Mouse (Mus musculus) heart, adult 10 weeks (tissue): ENCODE results near the gene Krtap3-2. TPM values are rescaled to one million over a fixed set of nuclear protein-coding genes. Genes with fewer than 3 reads are reported as not detected.

Experiments
- polyA plus RNA-seq: library from polyadenylated mRNA; stranded (reverse); fragments of 350-450 nt; fragmentation: Illumina TruSeq; extraction: RNeasy Lipid Tissue Mini Kit (QIAGEN cat#74804); gene quantifications from one replicate; pipeline ENCODE4 v1.2.3, GENCODE M21; 2014; ENCODE audit warnings: low read depth, low replicate concordance

Gene Krtap3-2
- not detected for polyA plus RNA-seq

GRCm38 (mm10) chr11:99556753-99557152, at the start of gene Krtap3-2:
Gene Krtap3-2, minus strand, starts transcription at chr11:99556853.

GRCm38 (mm10) chr11:99603208-99603607, 46.6 kb upstream of the Krtap3-2 start, which contains the start of gene Gm11938:
Gene Gm11938, minus strand, starts transcription at chr11:99603308.

GRCm38 (mm10) chr11:99597742-99598141, 41.1 kb upstream of the Krtap3-2 start, which contains the start of gene Krtap9-3:
Gene Krtap9-3, minus strand, starts transcription at chr11:99598105.

GRCm38 (mm10) chr11:99590981-99591380, 34.3 kb upstream of the Krtap3-2 start, which contains the start of gene Krtap1-3:
Gene Krtap1-3, minus strand, starts transcription at chr11:99591339.

GRCm38 (mm10) chr11:99583245-99583704, 26.6 kb upstream of the Krtap3-2 start, which contains the start of gene Krtap1-4:
Gene Krtap1-4, minus strand, starts transcription at chr11:99583654.

GRCm38 (mm10) chr11:99580636-99581035, 24.0 kb upstream of the Krtap3-2 start, which contains the start of gene Krtap1-5:
Gene Krtap1-5, minus strand, starts transcription at chr11:99581016.

GRCm38 (mm10) chr11:99566530-99566929, 9.9 kb upstream of the Krtap3-2 start, which contains the start of gene Krtap3-1:
Gene Krtap3-1, minus strand, starts transcription at chr11:99566630.

GRCm38 (mm10) chr11:99559366-99559765, 2.7 kb upstream of the Krtap3-2 start, which contains the start of gene Gm11939:
Gene Gm11939, minus strand, starts transcription at chr11:99559466.

GRCm38 (mm10) chr11:99550765-99551164, 5.9 kb downstream of the Krtap3-2 start, which contains the start of gene Krtap3-3:
Gene Krtap3-3, minus strand, starts transcription at chr11:99550865.

GRCm38 (mm10) chr11:99521288-99521860, 35.3 kb downstream of the Krtap3-2 start, which contains the start of gene Krt39:
Gene Krt39, minus strand, starts transcription at chr11:99521338.

Other genes with a start within 250 kb of the Krtap3-2 start
- not detected for gene Krt25, start 233.9 kb downstream of the Krtap3-2 start, polyA plus RNA-seq
- not detected for gene Krt26, start 218.9 kb downstream of the Krtap3-2 start, polyA plus RNA-seq
- gene Krt27, start 205.7 kb downstream of the Krtap3-2 start, polyA plus RNA-seq, result not detected
- gene Krt28, start 181.9 kb downstream of the Krtap3-2 start, polyA plus RNA-seq, result not detected
- 4.5 TPM for gene Krt10, start 167.5 kb downstream of the Krtap3-2 start, polyA plus RNA-seq
- gene Krt12, start 134.6 kb downstream of the Krtap3-2 start, polyA plus RNA-seq, result not detected
- gene Krt20, start 118.7 kb downstream of the Krtap3-2 start, polyA plus RNA-seq, result 0.31 TPM
- not detected for gene Krt23, start 63.7 kb downstream of the Krtap3-2 start, polyA plus RNA-seq
- not detected for gene Krt39, start 35.5 kb downstream of the Krtap3-2 start, polyA plus RNA-seq
- not detected for gene Krt40, start 13.7 kb downstream of the Krtap3-2 start, polyA plus RNA-seq
- gene Krtap3-3, start 6.0 kb downstream of the Krtap3-2 start, polyA plus RNA-seq, result not detected
- gene Gm11939, start 2.6 kb upstream of the Krtap3-2 start, polyA plus RNA-seq, result not detected
- gene Krtap3-1, start 9.8 kb upstream of the Krtap3-2 start, polyA plus RNA-seq, result not detected
- gene Krtap1-5, start 24.2 kb upstream of the Krtap3-2 start, polyA plus RNA-seq, result not detected
- gene Krtap1-4, start 26.8 kb upstream of the Krtap3-2 start, polyA plus RNA-seq, result not detected
- not detected for gene Krtap1-3, start 34.5 kb upstream of the Krtap3-2 start, polyA plus RNA-seq
- not detected for gene Krtap9-3, start 41.3 kb upstream of the Krtap3-2 start, polyA plus RNA-seq
- not detected for gene Gm11938, start 46.5 kb upstream of the Krtap3-2 start, polyA plus RNA-seq
- not detected for gene Gm11937, start 53.3 kb upstream of the Krtap3-2 start, polyA plus RNA-seq
- not detected for gene Krtap2-4, start 58.0 kb upstream of the Krtap3-2 start, polyA plus RNA-seq
- gene Gm11562, start 63.6 kb upstream of the Krtap3-2 start, polyA plus RNA-seq, result not detected
- not detected for gene Krtap4-1, start 71.4 kb upstream of the Krtap3-2 start, polyA plus RNA-seq
- not detected for gene Krtap4-2, start 78.2 kb upstream of the Krtap3-2 start, polyA plus RNA-seq
- not detected for gene Krtap4-7, start 87.2 kb upstream of the Krtap3-2 start, polyA plus RNA-seq
- not detected for gene Gm11555, start 93.4 kb upstream of the Krtap3-2 start, polyA plus RNA-seq
- not detected for gene Gm11563, start 102.1 kb upstream of the Krtap3-2 start, polyA plus RNA-seq
- gene Krtap4-6, start 109.1 kb upstream of the Krtap3-2 start, polyA plus RNA-seq, result not detected
- not detected for gene Gm14190, start 133.9 kb upstream of the Krtap3-2 start, polyA plus RNA-seq
- gene Gm14180, start 177.4 kb upstream of the Krtap3-2 start, polyA plus RNA-seq, result not detected
- not detected for gene Gm11595, start 216.1 kb upstream of the Krtap3-2 start, polyA plus RNA-seq
- not detected for gene Krtap4-8, start 223.9 kb upstream of the Krtap3-2 start, polyA plus RNA-seq
- gene Krtap4-9, start 228.3 kb upstream of the Krtap3-2 start, polyA plus RNA-seq, result not detected
- not detected for gene Gm11596, start 236.6 kb upstream of the Krtap3-2 start, polyA plus RNA-seq
- not detected for gene Gm11569, start 242.1 kb upstream of the Krtap3-2 start, polyA plus RNA-seq
- not detected for gene Gm11554, start 247.6 kb upstream of the Krtap3-2 start, polyA plus RNA-seq